In the genomic region with DNA sequence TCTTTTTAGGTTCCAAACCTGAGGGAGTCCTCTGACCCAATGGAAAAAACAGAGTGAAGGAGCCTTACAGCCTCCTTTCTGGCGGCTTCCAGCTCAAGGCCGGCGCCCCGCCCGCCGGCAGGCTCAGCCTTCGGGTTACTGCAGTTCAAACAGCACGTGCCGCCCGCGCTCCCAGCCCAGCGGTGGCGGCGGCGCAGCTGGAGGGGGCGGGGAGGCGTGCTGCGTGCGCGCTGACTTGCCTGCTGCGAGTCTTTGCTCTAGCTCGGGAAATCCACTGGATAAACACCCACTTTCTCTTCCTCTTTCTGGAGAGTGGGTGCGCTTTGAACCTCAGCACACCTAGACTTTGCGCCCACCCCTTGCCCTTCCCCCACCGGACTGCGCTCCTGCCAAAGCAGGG, we compare ENCODE assay signal across 8 mouse cellular contexts. TPM values are rescaled to one million over a fixed set of nuclear protein-coding genes. Genes with fewer than 3 reads are reported as not detected.
DNase-seq lines count a peak whose midpoint lies in the region; ATAC-seq and TF ChIP-seq lines count a peak whose summit lies in the region.

No protein-coding gene starts in this region.

- H3K27me3 ChIP-seq in C2C12 (ENCODE audit: control insufficient read depth, insufficient read depth, insufficient read length), result peaks cover 40% of the 10 kb centered on the region
- peaks cover 56% of the 10 kb centered on the region for H3K27me3 ChIP-seq in forebrain, postnatal 0 days (ENCODE audit: insufficient read depth, low read length)

- no peak overlapping the region for H3K4me3 ChIP-seq in C2C12 (ENCODE audit: insufficient read depth, poor library complexity, severe bottlenecking)
- peak overlapping the region; percentile 33 for H3K4me3 ChIP-seq in forebrain, postnatal 0 days (ENCODE audit: low read depth, low read length)
- peak overlapping the region; percentile 31 for H3K4me3 ChIP-seq in left cerebral cortex, adult 2 months

- peak; percentile 77 for ATAC-seq in forebrain, postnatal 0 days

- 4% methylated on average over 26 of the region's 26 CpGs for WGBS in forebrain, postnatal 0 days

- DNase-seq in adrenal gland, adult 8-10 months, result peak; percentile 74
- peak; percentile 66 for DNase-seq in forebrain, postnatal 0 days
- peak; percentile 85 for DNase-seq in heart, postnatal 4 days
- DNase-seq in left cerebral cortex, adult 2 months (ENCODE audit: extremely low spot score in 1 of 2, low spot score in 2 of 2), result peak; percentile 42 to 67
- DNase-seq in lung, postnatal 36 days, result peak; percentile 81
- peak; percentile 50 to 52 for DNase-seq in right cerebral cortex, postnatal 36 days (ENCODE audit: low spot score in 2 of 2)
- DNase-seq in c-Kit-positive CD71-positive TER-119-positive erythroid progenitor cells, embryonic 14.5 days (ENCODE audit: low spot score), result no peak

- no peaks in the 10 kb centered on the region for H3K36me3 ChIP-seq in C2C12 (ENCODE audit: control insufficient read depth, insufficient read depth)
- H3K36me3 ChIP-seq in forebrain, postnatal 0 days (ENCODE audit: insufficient read depth), result no peaks in the 10 kb centered on the region

- H3K4me1 ChIP-seq in forebrain, postnatal 0 days (ENCODE audit: insufficient read depth), result peaks cover 19% of the 10 kb centered on the region

- no peaks in the 10 kb centered on the region for H3K79me3 ChIP-seq in C2C12 (ENCODE audit: low read depth)

- intact Hi-C loops in left cerebral cortex, adult 2 months (cut with DNase I), result loop anchor here (5.0 kb wide), 1 partner anchor 156 kb away; no protein-coding TSS in a partner anchor

- H3K27ac ChIP-seq in forebrain, postnatal 0 days (ENCODE audit: low read depth, low read length), result no peak overlapping the region
- H3K27ac ChIP-seq in left cerebral cortex, adult 2 months, result no peak overlapping the region

- H3K9ac ChIP-seq in forebrain, postnatal 0 days, result 0 out of 2 replicates have a peak overlapping the region, but pooled peaks have one; percentile 18

- H3K9me3 ChIP-seq in forebrain, postnatal 0 days (ENCODE audit: low read length), result no peaks in the 10 kb centered on the region

- no peak for TF ChIP-seq CTCF in C2C12 (IDR thresholded peaks at IDR 0.05; ENCODE audit: control insufficient read depth, insufficient read depth, insufficient read length)
- no peak for TF ChIP-seq CTCF in forebrain, postnatal 0 days (IDR thresholded peaks at IDR 0.05; ENCODE audit: low read depth)
- TF ChIP-seq CTCF in left cerebral cortex, adult 2 months (IDR thresholded peaks at IDR 0.05), result no peak

- H3K79me2 ChIP-seq in C2C12 (ENCODE audit: control insufficient read depth, insufficient read depth), result no peaks in the 10 kb centered on the region

- H3K4me2 ChIP-seq in forebrain, postnatal 0 days (ENCODE audit: low read depth), result peak overlapping the region; percentile 52

- no peak overlapping the region for H3ac ChIP-seq in C2C12 (ENCODE audit: control insufficient read depth, insufficient read length, low read depth)

TF ChIP-seq in C2C12, 6 proteins besides CTCF, POLR2A, EP300 and RAD21:
- TF ChIP-seq MAX (IDR thresholded peaks at IDR 0.05) (peak; percentile 26), MYOG (IDR thresholded peaks at IDR 0.05; ENCODE audit: control insufficient read depth, extremely low read depth, insufficient read length) (no peak)

RNA-seq across cellular contexts. Expression of gene Cyp26b1, which starts 10.3 kb away (rescaled TPM):
- polyA plus RNA-seq in C2C12 (2012; fragmentation: generic; extraction: Trizol), result 4.4 TPM
- total RNA-seq in adrenal gland, adult 8-10 months (2022), result 10 to 100 TPM in 2 of 4 experiments, 1 to 10 TPM in 2; 6.6 to 57.7 (median 15.7) TPM
- total RNA-seq in forebrain, postnatal 0 days (2014; rRNA removed), result 7.5 and 10.6 TPM in 2 replicates
- polyA plus RNA-seq in forebrain, postnatal 0 days (2015; fragmentation: Nextera tagmentation; extraction: Ambion mirVana), result 5.2 and 6.5 TPM in 2 replicates
- 1 to 10 TPM; 2.1 to 2.3 TPM for total RNA-seq in heart, postnatal 4 days (2021)
- total RNA-seq in left cerebral cortex, adult 2 months (2021), result 10 to 100 TPM in 1 of 2 experiments, 1 to 10 TPM in 1; 7.9 to 11.9 TPM
